Mouse (Mus musculus) liver, embryonic 11.5 days (tissue): Measurements from ENCODE around the gene Clasp2. TPM values are rescaled to one million over a fixed set of nuclear protein-coding genes. Genes with fewer than 3 reads are reported as not detected.
"Not testable (repeated sequence)": the region's sequence is repeated elsewhere in the genome, so short reads cannot be mapped to it uniquely, and the experiment has no call there.

Experiments
- ATAC-seq: fragments of 200-750 bp; cut with Nextera tagmentation; replicated peaks from 2 replicates; pipeline ENCODE4 v1.8.0; 2017; ENCODE audit warnings: moderate number of reproducible peaks, mild to moderate bottlenecking, moderate TSS enrichment, moderate library complexity; ENCODE audit not compliant: low FRiP score
- DNase-seq: peaks from one replicate; pipeline ENCODE4 v3.0.0-alpha.2; 2017; ENCODE audit warnings: low spot score
- H3K27ac ChIP-seq: fragments of 300-500 bp; sonication (generic); 2 replicates; pipeline ENCODE4 v1.5.1; 2014; ENCODE audit warnings: mild to moderate bottlenecking, low read depth, low read length, control low read depth
- H3K27me3 ChIP-seq: fragments of 300-500 bp; sonication (generic); replicated peaks from 2 replicates; pipeline ENCODE4 v1.6.1; 2014; ENCODE audit warnings: low read length, mixed read lengths; ENCODE audit not compliant: control insufficient read depth, insufficient read depth
- H3K36me3 ChIP-seq: fragments of 300-500 bp; sonication (generic); 2 replicates; pipeline ENCODE4 v1.6.1; 2014; ENCODE audit warnings: mild to moderate bottlenecking, low read length, moderate library complexity, mixed read lengths; ENCODE audit not compliant: control insufficient read depth, insufficient read depth
- H3K4me1 ChIP-seq: fragments of 300-500 bp; sonication (generic); replicated peaks from 2 replicates; pipeline ENCODE4 v1.6.1; 2014; ENCODE audit warnings: low read length, mixed read lengths; ENCODE audit not compliant: control insufficient read depth, insufficient read depth
- H3K4me2 ChIP-seq: fragments of 300-500 bp; sonication (generic); 2 replicates; pipeline ENCODE4 v1.6.1; 2014; ENCODE audit warnings: mild to moderate bottlenecking, control low read depth, moderate library complexity
- H3K4me3 ChIP-seq: fragments of 300-500 bp; sonication (generic); 2 replicates; pipeline ENCODE4 v1.5.1; 2014; ENCODE audit warnings: low read depth, low read length, control low read depth
- H3K9ac ChIP-seq: fragments of 300-500 bp; sonication (generic); 2 replicates; pipeline ENCODE4 v1.6.1; 2014; ENCODE audit warnings: low read depth, low read length, control low read depth
- H3K9me3 ChIP-seq: fragments of 300-500 bp; sonication (generic); 2 replicates; pipeline ENCODE4 v1.6.1; 2016; ENCODE audit warnings: low read length, inconsistent platforms, mixed read lengths; ENCODE audit not compliant: control insufficient read depth
- WGBS: fragments of 180-500 bp; shearing (Covaris S2); extraction: QIAGEN DNeasy Blood & Tissue Kit; methylation state at CpG from one replicate; pipeline ENCODE4 v1.1.7; 2014; 5-methylcytosine and 5-hydroxymethylcytosine counted together
- polyA plus RNA-seq: library from polyadenylated mRNA; unstranded; fragments of >200 nt; fragmentation: Nextera tagmentation; extraction: Ambion mirVana; gene quantifications from 2 replicates; pipeline ENCODE4 v1.2.1, GENCODE M21; 2014

Clasp2 gene
- polyA plus RNA-seq, 1 experiment from 2014 or later = 30.5 TPM

DNA sequence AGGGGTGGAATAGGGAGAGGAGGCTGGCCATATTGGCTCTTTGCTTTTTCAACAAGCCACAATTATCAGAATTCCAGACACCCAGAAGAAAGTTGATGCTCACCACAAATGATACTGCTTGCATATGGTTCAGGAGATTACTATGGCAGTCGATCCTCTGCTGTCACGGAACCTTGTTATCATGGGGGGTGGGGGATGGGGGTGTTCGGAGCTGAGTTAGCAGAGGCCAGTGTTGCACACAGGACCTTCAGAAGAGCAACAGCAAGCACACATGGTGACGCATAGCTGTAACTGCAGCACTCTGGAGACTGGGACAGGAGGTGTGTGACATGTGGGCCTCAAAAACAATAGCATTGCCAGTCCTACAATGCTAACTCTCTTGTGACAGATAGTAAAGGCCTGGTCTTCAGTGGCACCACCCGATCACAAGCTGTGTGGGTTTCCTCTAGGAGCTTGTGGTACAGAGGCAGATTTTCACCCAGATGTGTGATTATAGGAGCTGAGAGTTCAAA is 116.7 kb downstream of the Clasp2 start:
- 49% methylated on average over 5 of the region's 5 CpGs for WGBS
- Histone ChIP-seq H3K27ac (peak overlapping the region; percentile 87), H3K4me2 (peak overlapping the region; percentile 52), H3K36me3 (0 out of 2 replicates have a peak, but pooled peaks cover 6% of the 10 kb centered on the region), H3K4me3 (no peak overlapping the region), H3K9me3 (no peaks in the 10 kb centered on the region), H3K4me1 (peaks cover 14% of the 10 kb centered on the region), H3K27me3 (no peaks in the 10 kb centered on the region), H3K9ac (no peak overlapping the region)
- ATAC-seq (peak; percentile 96), DNase-seq (peak; percentile 33)

DNA sequence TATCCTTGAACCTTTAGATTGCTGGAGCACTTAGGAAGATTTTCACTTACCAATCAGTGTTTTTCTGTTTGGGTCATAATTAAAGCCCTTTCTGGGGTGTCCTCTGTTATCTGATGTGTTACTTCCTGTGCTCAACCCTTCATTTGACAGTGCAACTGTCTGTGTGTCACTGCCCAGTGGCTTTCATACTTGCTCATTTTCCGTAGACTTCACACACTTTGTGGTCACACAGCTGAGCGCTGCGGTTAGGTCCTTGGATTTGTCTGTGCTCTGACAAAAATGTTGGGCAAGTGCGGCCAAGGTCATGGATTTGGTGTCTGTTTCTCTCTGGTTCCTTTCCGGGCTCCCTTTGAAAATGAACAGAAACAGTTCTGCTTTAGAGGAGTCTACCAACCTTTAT is 118.1 kb downstream of the Clasp2 start:
- ATAC-seq = no peak
- Histone ChIP-seq H3K9ac (no peak overlapping the region), H3K4me3 (no peak overlapping the region), H3K4me2 (no peak overlapping the region), H3K27ac (no peak overlapping the region), H3K9me3 (no peaks in the 10 kb centered on the region), H3K4me1 (peaks cover 19% of the 10 kb centered on the region), H3K27me3 (no peaks in the 10 kb centered on the region), H3K36me3 (0 out of 2 replicates have a peak, but pooled peaks cover 2% of the 10 kb centered on the region)
- no peak for DNase-seq
- WGBS = 49% methylated on average over 5 of the region's 5 CpGs

DNA sequence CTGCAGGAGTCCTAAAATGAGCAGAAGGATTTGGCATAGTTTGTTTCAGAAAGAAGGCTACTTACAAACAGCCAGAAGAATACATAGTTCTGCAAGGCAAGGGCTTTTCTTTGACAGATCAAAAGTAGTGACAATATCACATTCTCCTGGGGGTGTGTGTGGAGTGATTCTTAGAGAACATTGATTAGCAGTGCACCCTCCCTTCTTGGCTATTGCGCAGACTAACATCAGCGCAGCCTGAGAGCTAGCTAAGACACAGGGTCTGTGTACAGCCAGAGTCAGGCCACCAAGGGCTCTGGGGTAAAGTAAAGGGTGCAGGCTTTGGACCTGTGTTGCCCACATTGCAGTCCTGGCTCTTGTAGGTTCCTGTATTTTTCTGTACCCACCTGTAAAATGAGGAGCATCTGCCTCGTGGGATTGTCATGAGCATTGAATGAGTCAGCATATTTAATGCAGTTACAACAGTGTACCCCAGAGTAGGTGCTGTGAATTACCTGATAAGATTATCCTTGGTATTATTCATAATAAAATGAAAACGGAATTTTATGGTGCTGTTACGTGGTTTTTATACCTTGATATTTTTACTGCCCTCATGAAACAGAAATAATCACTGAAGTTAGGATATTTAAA is 122.2 kb downstream of the Clasp2 start:
- Histone ChIP-seq H3K9ac (no peak overlapping the region), H3K9me3 (no peaks in the 10 kb centered on the region), H3K4me2 (no peak overlapping the region), H3K4me3 (no peak overlapping the region), H3K36me3 (peaks cover 1% of the 10 kb centered on the region), H3K4me1 (peaks cover 9% of the 10 kb centered on the region), H3K27me3 (no peaks in the 10 kb centered on the region), H3K27ac (no peak overlapping the region)
- DNase-seq (no peak), ATAC-seq (peak; percentile 72)
- 75% methylated on average over 5 of the region's 5 CpGs for WGBS

DNA sequence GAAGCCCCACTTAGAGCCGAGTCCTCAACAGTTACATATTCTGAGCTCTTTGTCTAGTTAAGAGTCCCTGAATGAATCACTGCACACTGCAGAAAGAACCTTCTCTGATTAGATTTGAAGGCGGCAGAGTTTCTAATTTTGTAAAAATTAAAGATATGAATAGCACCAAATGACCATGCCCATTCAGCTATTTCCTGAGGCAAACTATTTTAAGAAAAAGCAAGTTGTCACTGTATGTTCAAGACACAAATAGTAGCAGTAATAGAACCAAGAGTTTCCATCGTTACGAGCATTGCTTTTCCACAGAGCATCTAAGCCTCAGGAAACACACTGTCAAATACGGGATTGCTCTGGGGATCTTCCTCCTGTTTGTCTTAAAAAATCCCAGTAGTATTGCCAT is 126.7 kb downstream of the Clasp2 start:
- Histone ChIP-seq H3K27ac (no peak overlapping the region), H3K4me2 (no peak overlapping the region), H3K9ac (no peak overlapping the region), H3K27me3 (no peaks in the 10 kb centered on the region), H3K9me3 (no peaks in the 10 kb centered on the region), H3K4me3 (no peak overlapping the region), H3K36me3 (peaks cover 20% of the 10 kb centered on the region), H3K4me1 (peaks cover 5% of the 10 kb centered on the region)
- no peak for ATAC-seq
- 86% methylated on average over 5 of the region's 5 CpGs for WGBS
- no peak for DNase-seq

DNA sequence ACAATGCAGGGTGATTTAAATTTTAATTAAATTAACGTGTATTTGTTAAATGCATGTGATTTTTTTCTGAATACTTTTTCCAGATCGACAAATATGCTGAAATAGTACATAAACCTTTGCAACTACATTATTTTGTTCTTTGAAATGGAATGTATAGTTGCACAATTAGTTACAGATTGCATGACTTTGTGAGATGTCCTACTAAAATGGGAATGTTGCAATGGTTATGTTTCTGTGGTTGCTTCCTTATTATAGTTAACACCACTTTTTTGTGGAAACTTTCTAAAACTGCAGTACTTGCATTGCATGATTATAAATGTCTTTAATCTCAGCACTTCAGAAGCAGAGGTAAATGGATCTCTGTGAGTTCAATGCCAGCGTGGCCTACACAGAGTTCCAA is 153.6 kb downstream of the Clasp2 start:
- Histone ChIP-seq H3K4me1 (no peaks in the 10 kb centered on the region), H3K4me3 (no peak overlapping the region), H3K9me3 (no peaks in the 10 kb centered on the region), H3K27me3 (no peaks in the 10 kb centered on the region), H3K36me3 (peaks cover 3% of the 10 kb centered on the region; the same call in 1 of the 2 replicates), H3K4me2 (no peak overlapping the region), H3K27ac (no peak overlapping the region), H3K9ac (no peak overlapping the region)
- ATAC-seq (no peak), DNase-seq (no peak)
- WGBS = 89% methylated on average over 3 of the region's 3 CpGs

DNA sequence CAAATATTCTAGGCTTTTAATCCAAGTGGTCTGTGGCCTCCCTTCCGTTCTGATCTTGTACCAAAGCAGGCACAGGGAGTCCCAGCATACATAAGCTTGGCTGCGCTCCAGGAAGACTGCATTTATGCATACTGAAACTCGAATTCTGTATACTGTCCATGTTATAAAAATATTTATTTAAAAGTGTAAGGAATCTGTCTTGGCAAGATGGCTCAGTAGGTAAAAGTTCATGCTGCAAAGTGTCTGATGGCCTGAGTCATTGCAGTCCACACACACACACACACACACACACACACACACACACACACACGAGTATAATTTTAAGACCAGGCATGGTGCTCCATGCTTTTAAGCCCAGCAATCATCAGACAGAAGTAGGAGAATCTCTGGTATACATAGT is 161.9 kb downstream of the Clasp2 start:
- no peaks in the 10 kb centered on the region for H3K9me3 ChIP-seq
- H3K9ac ChIP-seq = no peak overlapping the region
- no peak for ATAC-seq
- H3K4me3 ChIP-seq = no peak overlapping the region
- H3K27me3 ChIP-seq = no peaks in the 10 kb centered on the region
- peaks cover 7% of the 10 kb centered on the region; the same call in 1 of the 2 replicates for H3K36me3 ChIP-seq
- no peaks in the 10 kb centered on the region for H3K4me1 ChIP-seq
- no peak overlapping the region for H3K4me2 ChIP-seq
- DNase-seq = no peak
- no peak overlapping the region for H3K27ac ChIP-seq
- WGBS = 87% methylated on average over 4 of the region's 4 CpGs

DNA sequence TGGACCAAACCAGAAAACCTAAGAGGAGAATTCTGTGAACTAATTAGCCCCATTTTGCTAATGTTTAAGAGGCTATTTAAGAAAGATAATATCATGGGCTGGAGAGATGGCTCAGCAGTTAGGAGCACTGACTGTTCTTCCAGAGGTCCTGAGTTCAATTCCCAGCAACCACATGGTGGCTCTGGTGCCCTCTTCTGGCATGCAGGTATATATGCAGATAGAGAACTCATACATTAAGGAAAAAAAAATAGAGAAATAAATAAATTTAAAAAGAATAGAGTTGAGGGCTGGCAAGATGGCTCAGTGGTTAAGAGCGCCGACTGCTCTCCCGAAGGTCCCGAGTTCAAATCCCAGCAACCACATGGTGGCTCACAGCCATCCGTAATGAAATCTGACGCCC is 163.0 kb downstream of the Clasp2 start:
- H3K9ac ChIP-seq, H3K4me2 ChIP-seq, H3K9me3 ChIP-seq, H3K4me1 ChIP-seq, H3K36me3 ChIP-seq, H3K27me3 ChIP-seq, H3K27ac ChIP-seq, DNase-seq, ATAC-seq, H3K4me3 ChIP-seq: not testable (repeated sequence)
- 92% methylated on average over 6 of the region's 6 CpGs for WGBS

DNA sequence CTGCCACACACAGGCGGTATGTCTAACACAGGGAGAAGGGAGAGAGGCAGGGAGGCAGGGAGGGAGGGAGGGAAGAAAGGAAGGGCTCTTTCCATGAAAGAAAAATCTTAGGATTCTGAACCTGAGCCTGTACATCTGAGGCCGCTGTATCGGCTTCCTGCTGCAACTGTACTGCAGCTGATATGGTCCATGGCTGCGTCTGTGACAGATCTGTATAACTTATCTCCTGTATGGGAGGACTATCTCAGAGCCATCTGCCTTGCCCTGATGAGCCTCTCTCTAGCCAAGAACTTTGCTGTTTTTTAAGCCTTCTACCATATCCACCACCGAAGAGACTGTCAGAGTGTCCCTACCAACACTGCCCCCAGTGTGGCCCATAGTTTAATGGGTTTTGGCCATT is 174.5 kb downstream of the Clasp2 start:
- DNase-seq = no peak
- no peak overlapping the region for H3K27ac ChIP-seq

DNA sequence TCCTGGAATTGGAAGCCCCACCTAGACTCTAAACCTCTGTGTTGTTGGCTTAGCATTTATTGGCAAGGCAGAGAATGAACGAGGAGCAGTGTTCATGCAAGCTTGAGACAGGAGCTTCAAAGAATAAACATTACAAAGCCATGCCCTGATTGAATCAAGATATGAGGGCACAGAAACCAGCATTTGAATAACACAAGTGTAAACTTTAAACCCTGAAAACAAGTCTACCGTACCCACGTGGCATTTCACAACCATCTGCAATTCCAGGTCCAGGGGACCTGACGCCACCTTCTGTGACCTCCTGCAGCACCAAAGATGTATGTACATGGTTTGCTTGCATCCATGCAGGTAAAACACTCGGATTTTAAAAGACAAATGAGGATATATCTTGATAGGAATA is 181.4 kb downstream of the Clasp2 start:
- DNase-seq (no peak), ATAC-seq (no peak)
- no peaks in the 10 kb centered on the region for H3K4me1 ChIP-seq
- H3K4me2 ChIP-seq = no peak overlapping the region
- H3K4me3 ChIP-seq = no peak overlapping the region
- no peaks in the 10 kb centered on the region for H3K27me3 ChIP-seq
- peaks cover 3% of the 10 kb centered on the region; the same call in 1 of the 2 replicates for H3K36me3 ChIP-seq
- H3K27ac ChIP-seq = no peak overlapping the region
- WGBS = 89% methylated on average over 5 of the region's 5 CpGs
- H3K9me3 ChIP-seq = no peaks in the 10 kb centered on the region
- H3K9ac ChIP-seq = no peak overlapping the region

More for the DNA sequence above, 174.5 kb downstream of the Clasp2 start:
- no peak overlapping the region for H3K9ac ChIP-seq
- no peak overlapping the region for H3K4me3 ChIP-seq
- H3K27me3 ChIP-seq = no peaks in the 10 kb centered on the region
- no peaks in the 10 kb centered on the region for H3K9me3 ChIP-seq
- ATAC-seq = peak; percentile 95
- H3K4me2 ChIP-seq = peak overlapping the region; percentile 6; the same call in 1 of the 2 replicates
- H3K4me1 ChIP-seq = peaks cover 9% of the 10 kb centered on the region
- peaks cover 9% of the 10 kb centered on the region; the same call in 1 of the 2 replicates for H3K36me3 ChIP-seq
- WGBS = 65% methylated on average over 5 of the region's 5 CpGs
